ENCODE assay signal across 9 mouse cellular contexts in the genomic region with DNA sequence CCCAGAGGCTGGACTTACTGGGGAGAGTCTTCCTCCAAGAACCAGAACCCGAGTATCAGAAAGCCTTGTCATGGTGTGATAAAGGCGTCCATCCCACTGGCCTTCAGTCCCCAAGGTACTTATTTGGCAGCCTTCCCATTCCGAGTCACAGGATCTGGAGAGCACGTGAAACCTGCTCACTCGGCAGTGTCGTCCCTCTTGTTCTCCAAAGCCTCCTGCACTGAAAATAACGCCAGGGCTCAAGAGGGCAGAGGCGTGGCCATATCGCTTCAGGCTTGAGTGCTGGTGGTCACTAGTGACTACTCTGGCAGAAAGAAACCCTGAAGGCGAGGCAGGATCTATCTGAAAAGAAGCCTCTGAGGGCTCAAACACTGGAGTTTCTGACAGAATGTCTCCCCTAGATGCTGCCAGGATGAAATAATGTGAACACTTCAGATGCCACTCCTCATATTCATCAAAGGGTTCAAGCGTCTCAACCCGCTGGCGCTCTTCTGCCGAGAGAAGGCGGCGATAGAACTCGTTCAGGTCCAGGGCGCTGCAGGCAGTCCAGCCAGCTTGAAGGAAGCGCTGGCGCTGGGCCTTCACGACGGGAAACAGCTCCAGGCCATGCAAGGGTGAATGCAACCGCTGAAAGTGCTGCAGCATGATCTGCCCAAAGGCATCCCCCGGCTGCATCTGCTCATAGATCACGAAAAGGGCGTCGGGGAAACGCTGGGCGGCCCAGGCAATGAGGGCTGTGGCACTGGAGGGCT. TPM values are rescaled to one million over a fixed set of nuclear protein-coding genes. Genes with fewer than 3 reads are reported as not detected.
A peak's percentile ranks its signal among the peaks of the same experiment; 100 is the strongest.
DNase-seq lines count a peak whose midpoint lies in the region; ATAC-seq and TF ChIP-seq lines count a peak whose summit lies in the region.
"Had no signal": no experiment of that assay in that cellular context is flagged by ENCODE, and none has a peak within 500 bp of the region (broad histone marks: within the 10 kb centered on the region; RNA-seq: fewer than 3 reads in every experiment).

No protein-coding gene starts in this region.

- no peak for TF ChIP-seq EP300 in MEL (IDR thresholded peaks at IDR 0.05; ENCODE audit: low read depth in 1 of 2, low read length in 2 of 2)
- TF ChIP-seq EP300 in liver, postnatal 0 days (IDR thresholded peaks at IDR 0.05; ENCODE audit: low read depth), result no peak

- TF ChIP-seq POLR2A in MEL (IDR thresholded peaks at IDR 0.05; ENCODE audit: control insufficient read depth in 1 of 2, insufficient read depth in 1 of 2, low read depth in 1 of 2, low read length in 2 of 2, poor library complexity in 1 of 2), result no peak
- no peak for TF ChIP-seq POLR2A in olfactory bulb, adult 2 months (IDR thresholded peaks at IDR 0.05; ENCODE audit: insufficient read depth, low read depth, low read length)

- no peaks in the 10 kb centered on the region for H3K9me3 ChIP-seq in MEL (replicated peaks; ENCODE audit: insufficient read depth, low read length)
- H3K9me3 ChIP-seq in liver, postnatal 0 days (ENCODE audit: low read length), result no peaks in the 10 kb centered on the region

- peak overlapping the region; percentile 81 for H3K9ac ChIP-seq in MEL (ENCODE audit: control insufficient read depth, low read depth, low read length, poor library complexity, severe bottlenecking)
- peak overlapping the region; percentile 77 for H3K9ac ChIP-seq in liver, postnatal 0 days (replicated peaks)

- H3K4me2 ChIP-seq in liver, postnatal 0 days (ENCODE audit: low read depth, low read length), result peak overlapping the region; percentile 81

- 42% methylated on average over 29 of the region's 29 CpGs for WGBS in liver, postnatal 0 days (ENCODE audit: insufficient replicate concordance)
- WGBS in olfactory bulb, adult 2 months, result 21% methylated on average over 29 of the region's 29 CpGs

- DNase-seq in 3134 (ENCODE audit: extremely low read depth, insufficient read length, low spot score) (peak; percentile 7), MEL (ENCODE audit: low read depth, low spot score) (peak; percentile 76)
- DNase-seq in cerebellum, adult 9-10 months, result peak; percentile 74
- DNase-seq in heart, adult 18-20 months, result peak; percentile 77 to 83
- DNase-seq in kidney, adult 11 months, result peak; percentile 80
- DNase-seq in liver, postnatal 0 days, result peak; percentile 62
- DNase-seq in embryo, embryonic 10 days (ENCODE audit: low spot score), result no peak

- no peaks in the 10 kb centered on the region for H3K27me3 ChIP-seq in MEL (ENCODE audit: control insufficient read depth in 1 of 2, insufficient read depth in 2 of 2, low read length in 2 of 2)
- H3K27me3 ChIP-seq in liver, postnatal 0 days (ENCODE audit: insufficient read depth, low read length), result no peaks in the 10 kb centered on the region

- H3K79me2 ChIP-seq in MEL (ENCODE audit: control insufficient read depth, insufficient read depth, low read length, poor library complexity), result peaks cover 31% of the 10 kb centered on the region

- TF ChIP-seq CTCF in MEL (IDR thresholded peaks at IDR 0.05 in 2 of 3, conservative IDR thresholded peaks at IDR 0.05 in 1 of 3; ENCODE audit: control insufficient read depth in 1 of 3, insufficient read depth in 1 of 3, low read depth in 2 of 3, low read length in 3 of 3, poor library complexity in 1 of 3, severe bottlenecking in 1 of 3), result no peak
- TF ChIP-seq CTCF in liver, postnatal 0 days (IDR thresholded peaks at IDR 0.05; ENCODE audit: low read depth), result no peak
- TF ChIP-seq CTCF in olfactory bulb, adult 2 months (IDR thresholded peaks at IDR 0.05; ENCODE audit: insufficient read depth, low read depth, low read length), result no peak

- H3K4me1 ChIP-seq in MEL (ENCODE audit: control insufficient read depth in 1 of 2, insufficient read depth in 2 of 2, low read length in 2 of 2), result peaks cover 5 to 14% of the 10 kb centered on the region in 2 experiments; a peak in 3 of 4 replicates
- peaks cover 24% of the 10 kb centered on the region for H3K4me1 ChIP-seq in liver, postnatal 0 days (ENCODE audit: insufficient read depth)
- peaks cover 9% of the 10 kb centered on the region; the same call in 1 of the 2 replicates for H3K4me1 ChIP-seq in olfactory bulb, adult 2 months (ENCODE audit: control insufficient read depth, insufficient read depth, low read length)

- TF ChIP-seq RAD21 in MEL (IDR thresholded peaks at IDR 0.05; ENCODE audit: low read depth, low read length), result no peak

- peaks cover 0 to 26% of the 10 kb centered on the region in 2 experiments; a peak in 2 of 4 replicates for H3K36me3 ChIP-seq in MEL (ENCODE audit: control insufficient read depth in 1 of 2, insufficient read depth in 2 of 2, low read length in 2 of 2)
- peaks cover 10% of the 10 kb centered on the region; the same call in 1 of the 2 replicates for H3K36me3 ChIP-seq in liver, postnatal 0 days (replicated peaks; ENCODE audit: insufficient read depth, low read length)

- H3K27ac ChIP-seq in MEL (ENCODE audit: control insufficient read depth, low read depth, low read length), result peak overlapping the region; percentile 85
- peak overlapping the region; percentile 97 for H3K27ac ChIP-seq in liver, postnatal 0 days (ENCODE audit: low read depth)
- peak overlapping the region; percentile 91 for H3K27ac ChIP-seq in olfactory bulb, adult 2 months (ENCODE audit: insufficient read depth, low read depth, low read length)

- H3K4me3 ChIP-seq in MEL (ENCODE audit: control insufficient read depth in 1 of 2, insufficient read depth in 1 of 2, low read depth in 2 of 2, low read length in 2 of 2), result peak overlapping the region; percentile 84 to 92
- peak overlapping the region; percentile 74 for H3K4me3 ChIP-seq in liver, postnatal 0 days (ENCODE audit: low read depth, low read length)
- H3K4me3 ChIP-seq in olfactory bulb, adult 2 months (ENCODE audit: insufficient read depth, low read depth, low read length), result peak overlapping the region; percentile 74

- no peak; the same call in 1 of the 2 replicates for ATAC-seq in liver, postnatal 0 days

TF ChIP-seq in MEL, 35 proteins besides CTCF, POLR2A, EP300 and RAD21 (continues in another document):
- TF ChIP-seq MAFK (IDR thresholded peaks at IDR 0.05; ENCODE audit: borderline replicate concordance, low read depth, low read length) (no peak), HCFC1 (IDR thresholded peaks at IDR 0.05; ENCODE audit: low read depth, low read length) (no peak), TCF12 (IDR thresholded peaks at IDR 0.05; ENCODE audit: low read depth, low read length) (no peak), ZMIZ1 (IDR thresholded peaks at IDR 0.05; ENCODE audit: low read depth, low read length) (no peak), JUND (IDR thresholded peaks at IDR 0.05; ENCODE audit: low read depth, low read length) (no peak), ETS1 (IDR thresholded peaks at IDR 0.05; ENCODE audit: low read depth, low read length) (no peak), MAX (IDR thresholded peaks at IDR 0.05; ENCODE audit: low read length) (no peak; the same call in 1 of the 2 replicates), GATA1 (IDR thresholded peaks at IDR 0.05; ENCODE audit: low read depth, low read length) (no peak), USF1 (IDR thresholded peaks at IDR 0.05; ENCODE audit: low read depth, low read length) (peak; percentile 69; the same call in 1 of the 2 replicates), CHD2 (IDR thresholded peaks at IDR 0.05; ENCODE audit: low read length) (no peak), MYC (IDR thresholded peaks at IDR 0.05; ENCODE audit: low read depth, low read length) (no peak), MEF2A (IDR thresholded peaks at IDR 0.05; ENCODE audit: extremely low read depth, insufficient replicate concordance, low read depth, low read length, poor library complexity, severe bottlenecking) (no peak), TAL1 (IDR thresholded peaks at IDR 0.05; ENCODE audit: low read length) (no peak)

RNA-seq across cellular contexts. Expression of gene Adal, which starts 0.8 kb away (rescaled TPM):
- total RNA-seq in MEL (2012; rRNA removed), result 9.3 and 10.8 TPM in 2 replicates
- polyA plus RNA-seq in MEL (2012; ENCODE audit: insufficient read depth in 1 of 2, insufficient read length in 2 of 2, low read depth in 1 of 2, low replicate concordance in 2 of 2, missing spikeins in 1 of 2), result 100 to 1,000 TPM in 1 of 2 experiments, 10 to 100 TPM in 1; 12.1 to 101 TPM
- total RNA-seq in heart, adult 18-20 months (2021), result 10 to 100 TPM; 10.3 to 11.2 TPM
- 5.5 and 7.3 TPM in 2 replicates for polyA plus RNA-seq in liver, postnatal 0 days (2015; fragmentation: Nextera tagmentation; extraction: Ambion mirVana)
- polyA plus RNA-seq in olfactory bulb, adult 2 months (2012; ENCODE audit: insufficient read depth, insufficient read length, low replicate concordance, missing spikeins), result not detected in 2 replicates

RNA-seq across cellular contexts. Expression of gene Lcmt2, which starts 1.0 kb away (rescaled TPM):
- total RNA-seq in MEL (2012; rRNA removed), result 9.4 and 13.2 TPM in 2 replicates
- polyA plus RNA-seq in MEL (2012; ENCODE audit: insufficient read depth in 1 of 2, insufficient read length in 2 of 2, low read depth in 1 of 2, low replicate concordance in 2 of 2, missing spikeins in 1 of 2), result 10 to 100 TPM in 1 of 2 experiments, not detected in 1; 12.9 TPM
- 1 to 10 TPM; 8.8 to 9.4 TPM for total RNA-seq in heart, adult 18-20 months (2021)
- 10.0 and 10.2 TPM in 2 replicates for polyA plus RNA-seq in liver, postnatal 0 days (2015; fragmentation: Nextera tagmentation; extraction: Ambion mirVana)
- polyA plus RNA-seq in olfactory bulb, adult 2 months (2012; ENCODE audit: insufficient read depth, insufficient read length, low replicate concordance, missing spikeins), result not detected in 2 replicates

RNA-seq across cellular contexts. Expression of gene Tgm7, which starts 29.8 kb away (rescaled TPM):
- not detected in 2 replicates for total RNA-seq in MEL (2012; rRNA removed)
- polyA plus RNA-seq in MEL (2012; ENCODE audit: insufficient read depth in 1 of 2, insufficient read length in 2 of 2, low read depth in 1 of 2, low replicate concordance in 2 of 2, missing spikeins in 1 of 2), result not detected
- total RNA-seq in heart, adult 18-20 months (2021), result not detected
- not detected in 2 replicates for polyA plus RNA-seq in liver, postnatal 0 days (2015; fragmentation: Nextera tagmentation; extraction: Ambion mirVana)
- polyA plus RNA-seq in olfactory bulb, adult 2 months (2012; ENCODE audit: insufficient read depth, insufficient read length, low replicate concordance, missing spikeins), result not detected in 2 replicates
- polyA plus RNA-seq: gonadal fat pad, adult 2 months had no signal

RNA-seq across cellular contexts. Expression of gene Tubgcp4, which starts 31.0 kb away (rescaled TPM):
- total RNA-seq in MEL (2012; rRNA removed), result 27.9 and 31.3 TPM in 2 replicates
- polyA plus RNA-seq in MEL (2012; ENCODE audit: insufficient read depth in 1 of 2, insufficient read length in 2 of 2, low read depth in 1 of 2, low replicate concordance in 2 of 2, missing spikeins in 1 of 2), result 10 to 100 TPM in 1 of 2 experiments, not detected in 1; 38.9 TPM
- 10 to 100 TPM; 16.4 to 21.3 TPM for total RNA-seq in heart, adult 18-20 months (2021)
- polyA plus RNA-seq in liver, postnatal 0 days (2015; fragmentation: Nextera tagmentation; extraction: Ambion mirVana), result 8.1 and 9.7 TPM in 2 replicates
- 263 TPM in 1 of 2 replicates, not detected in the other for polyA plus RNA-seq in olfactory bulb, adult 2 months (2012; ENCODE audit: insufficient read depth, insufficient read length, low replicate concordance, missing spikeins)

RNA-seq across cellular contexts. Expression of gene Zscan29, which starts 31.5 kb away (rescaled TPM):
- total RNA-seq in MEL (2012; rRNA removed), result 6.5 and 6.7 TPM in 2 replicates
- 100 to 1,000 TPM in 1 of 2 experiments, 10 to 100 TPM in 1; 10.2 to 199 TPM for polyA plus RNA-seq in MEL (2012; ENCODE audit: insufficient read depth in 1 of 2, insufficient read length in 2 of 2, low read depth in 1 of 2, low replicate concordance in 2 of 2, missing spikeins in 1 of 2)
- 1 to 10 TPM; 5.8 to 6.8 TPM for total RNA-seq in heart, adult 18-20 months (2021)
- 3.9 and 4.4 TPM in 2 replicates for polyA plus RNA-seq in liver, postnatal 0 days (2015; fragmentation: Nextera tagmentation; extraction: Ambion mirVana)
- not detected in 2 replicates for polyA plus RNA-seq in olfactory bulb, adult 2 months (2012; ENCODE audit: insufficient read depth, insufficient read length, low replicate concordance, missing spikeins)
